Mouse (Mus musculus) heart, postnatal 4 days (tissue): ENCODE data around the gene Rnd1. TPM values are rescaled to one million over a fixed set of nuclear protein-coding genes. Genes with fewer than 3 reads are reported as not detected.

Experiments used
- DNase-seq: peaks from one replicate; pipeline ENCODE4 v3.0.0; 2021
- total RNA-seq, 2 experiments: library from RNA; stranded (reverse); gene quantifications; 2 replicates each; pipeline ENCODE4 v1.2.3; 2021

Gene Rnd1
- 1 to 10 TPM; 1.5 TPM for total RNA-seq

DNA sequence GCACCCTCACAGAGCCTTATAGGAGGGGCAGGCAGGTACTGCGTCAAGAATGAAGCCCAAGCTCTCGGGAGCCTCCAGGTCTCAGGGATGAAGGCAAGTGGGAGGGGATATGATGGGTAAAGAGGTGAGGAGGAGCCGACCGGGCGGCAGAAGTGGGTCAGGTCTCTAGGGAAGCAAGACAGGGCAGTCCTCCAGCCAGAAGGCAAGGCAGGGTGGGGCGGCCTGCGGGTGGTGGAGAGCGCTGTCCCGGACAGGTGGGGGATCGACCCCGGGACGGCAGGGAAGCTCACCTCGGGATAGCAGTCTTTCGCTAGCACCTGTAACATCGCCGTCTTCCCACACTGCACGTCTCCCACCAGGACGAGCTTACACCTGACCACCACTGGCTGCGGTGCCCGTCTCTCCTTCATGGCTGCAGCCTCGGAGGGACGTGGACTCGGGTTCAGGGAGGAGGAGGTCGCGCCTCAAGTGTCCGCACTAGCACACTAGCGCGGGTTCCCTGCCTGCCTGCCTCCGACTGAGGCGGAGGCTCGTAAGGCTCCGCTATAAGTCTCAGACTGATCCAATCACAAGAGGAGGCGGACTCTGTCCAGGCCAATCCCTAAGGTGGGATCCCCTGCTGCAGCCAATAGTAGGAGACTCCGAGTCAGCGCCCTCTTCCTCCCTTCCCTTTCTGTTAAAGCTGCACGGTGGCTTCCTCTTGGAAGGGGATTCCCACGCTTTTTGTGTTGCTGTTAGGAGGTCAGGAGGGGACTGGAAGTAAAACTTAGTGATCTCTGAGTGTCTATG, at the start of gene Rnd1:
Rnd1 (minus strand) TSS at position 522 of the 789 bp plus-strand sequence.
- peak; percentile 82 for DNase-seq

DNA sequence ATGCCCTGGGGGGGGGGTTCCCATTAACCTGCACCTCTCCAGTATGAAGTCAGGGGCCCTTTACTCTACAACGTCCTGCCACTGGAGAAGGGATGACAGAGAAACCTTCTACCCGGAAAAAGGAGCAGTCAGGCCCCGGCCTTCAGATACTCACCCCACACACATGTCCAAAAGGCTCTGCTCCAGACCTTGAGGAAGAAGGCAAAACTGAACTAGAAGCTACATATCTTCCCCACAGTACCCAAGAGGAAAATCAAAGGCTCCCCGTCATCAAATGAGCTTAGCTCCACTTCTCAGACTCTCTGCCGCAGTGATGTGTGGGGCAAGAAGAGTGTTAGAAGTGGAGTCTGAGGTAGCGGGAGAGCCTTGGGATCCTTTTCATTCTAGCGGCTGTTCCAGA, 49.5 kb upstream of the Rnd1 start:
- no peak for DNase-seq

DNA sequence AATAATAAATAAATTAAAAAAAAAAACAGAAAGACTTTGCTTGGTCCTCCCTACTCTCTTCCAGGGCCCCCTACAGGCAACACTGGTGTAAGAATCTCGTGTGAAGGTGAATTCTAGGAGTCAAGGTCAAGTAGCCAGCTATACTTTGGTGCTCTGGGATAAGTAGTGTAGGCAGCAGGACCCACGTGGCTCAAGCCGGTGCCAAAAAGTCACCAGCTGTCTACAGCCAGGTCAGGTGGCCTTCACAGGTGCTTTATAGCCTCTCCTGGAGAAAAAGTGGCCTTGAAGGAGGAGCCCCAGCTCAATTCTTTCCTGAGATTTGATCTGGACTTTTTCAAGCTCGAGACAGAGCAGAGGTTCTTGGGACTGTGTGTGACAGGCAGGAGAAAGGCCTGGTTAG, 48.8 kb upstream of the Rnd1 start:
- no peak for DNase-seq

DNA sequence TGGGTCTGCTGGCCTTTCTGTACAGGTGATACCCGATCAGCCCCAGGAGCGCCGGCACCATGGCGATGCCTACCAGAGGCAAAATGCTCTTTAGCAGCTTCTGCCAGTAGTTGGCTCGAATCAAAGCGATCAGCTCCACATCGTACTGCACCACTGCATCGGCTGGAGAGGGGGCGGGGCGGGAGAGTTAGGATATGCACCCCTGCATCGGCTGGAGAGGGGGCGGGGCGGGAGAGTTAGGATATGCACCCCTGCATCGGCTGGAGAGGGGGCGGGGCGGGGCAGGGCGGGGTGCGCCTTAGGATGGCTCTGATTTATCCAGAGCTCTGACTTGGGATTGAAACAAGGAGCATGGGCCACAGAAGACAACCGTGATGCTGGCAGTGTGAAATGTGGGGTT, 47.2 kb upstream of the Rnd1 start:
- no peak for DNase-seq

DNA sequence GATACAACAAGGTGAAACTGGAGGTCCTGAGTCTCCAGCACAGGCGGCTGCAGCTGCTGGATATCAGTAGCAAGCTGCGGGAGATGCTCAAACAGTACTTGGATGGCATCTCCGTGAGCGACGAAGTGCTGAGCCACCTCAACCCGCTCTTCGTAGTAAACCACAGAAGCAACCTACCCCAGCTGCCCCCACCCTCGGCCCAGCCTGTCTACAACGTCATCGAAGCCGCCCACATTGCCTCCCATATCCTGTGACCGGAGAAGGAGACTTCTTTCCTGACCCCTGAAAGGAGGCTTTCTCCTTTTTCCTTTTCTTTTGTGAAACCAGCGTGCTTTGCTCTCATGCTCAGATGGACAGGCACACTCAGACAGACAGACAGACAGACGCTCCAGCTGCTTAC, 45.6 kb upstream of the Rnd1 start:
- DNase-seq, result peak; percentile 32

DNA sequence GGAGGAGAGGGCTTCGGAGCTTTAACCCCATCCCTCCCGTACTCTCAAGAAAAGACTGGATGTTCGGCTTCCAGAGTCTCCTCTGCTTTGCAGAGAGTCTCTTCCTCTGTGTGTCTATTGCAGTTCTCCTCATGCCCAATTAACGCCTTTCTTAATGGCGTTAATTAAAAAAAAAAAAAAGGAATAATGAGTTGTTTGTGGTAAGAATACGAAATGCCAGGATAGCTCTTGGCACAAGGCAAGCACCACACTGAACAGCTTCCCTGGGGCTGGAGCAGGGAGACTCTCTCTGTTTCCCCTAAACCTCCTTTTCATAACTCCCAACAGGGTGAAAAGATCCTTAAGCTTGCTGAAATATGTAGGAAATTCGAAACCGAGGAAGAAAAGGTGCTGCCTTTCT, 44.9 kb upstream of the Rnd1 start:
- DNase-seq, result no peak

DNA sequence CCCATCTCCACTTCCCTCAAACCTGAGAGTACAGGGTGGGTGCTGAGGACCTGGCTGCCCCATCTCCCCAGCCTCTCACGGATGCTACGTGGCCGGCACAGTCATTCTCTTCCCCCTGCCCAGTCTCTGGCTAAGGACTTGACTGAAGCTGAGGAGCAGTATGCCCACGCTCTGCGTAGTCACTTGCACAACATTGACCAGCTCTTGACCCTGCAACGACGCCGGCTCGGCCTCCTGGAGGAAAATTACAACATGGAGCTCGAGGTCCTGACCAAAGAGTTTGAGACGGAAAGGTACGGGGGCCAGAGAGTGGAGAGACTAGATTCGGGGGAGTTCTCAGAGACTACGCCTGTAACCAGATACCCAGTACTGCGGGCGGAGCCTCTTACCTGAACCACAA, 40.0 kb upstream of the Rnd1 start:
- DNase-seq, result no peak

DNA sequence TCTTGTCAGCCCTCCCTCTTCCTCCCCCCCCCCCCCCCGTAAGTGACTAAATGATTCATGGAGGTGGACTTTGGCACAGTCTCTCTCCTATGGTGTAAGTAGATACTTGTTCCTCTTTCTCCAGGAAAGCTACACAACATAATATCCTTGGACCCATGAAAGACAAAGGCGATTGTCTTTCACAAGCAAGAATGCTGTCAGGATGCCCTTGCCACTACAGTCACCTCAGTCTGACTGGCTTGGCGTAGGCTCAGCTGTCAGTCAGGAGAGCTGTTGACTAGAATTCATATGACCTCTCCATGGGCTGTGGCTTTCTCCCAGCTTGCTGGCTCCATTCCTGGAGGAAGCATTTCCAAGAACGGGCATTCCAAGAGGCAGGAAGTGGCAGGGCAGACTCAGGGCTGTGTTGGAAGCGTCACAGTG, 37.0 kb upstream of the Rnd1 start:
- peak; percentile 58 for DNase-seq

DNA sequence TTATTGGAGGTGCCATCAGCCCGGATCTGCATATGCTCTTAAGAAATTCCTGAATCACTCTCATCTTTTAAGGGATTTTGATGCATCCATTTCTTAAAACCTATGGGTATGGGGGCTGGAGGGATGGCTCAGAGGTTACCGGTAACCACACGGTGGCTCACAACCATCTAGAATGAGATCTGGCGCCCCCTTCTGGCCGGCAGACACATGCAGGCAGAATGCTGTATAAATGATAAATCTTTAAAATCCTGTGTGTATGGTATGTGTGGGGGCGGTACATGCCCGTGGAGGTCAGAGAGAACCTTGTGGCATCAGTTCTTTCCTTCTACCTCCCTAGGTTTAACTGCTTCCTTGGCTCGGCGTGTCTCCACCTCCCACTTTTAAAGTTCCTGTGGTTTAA, 33.2 kb upstream of the Rnd1 start:
- DNase-seq, result peak; percentile 79

DNA sequence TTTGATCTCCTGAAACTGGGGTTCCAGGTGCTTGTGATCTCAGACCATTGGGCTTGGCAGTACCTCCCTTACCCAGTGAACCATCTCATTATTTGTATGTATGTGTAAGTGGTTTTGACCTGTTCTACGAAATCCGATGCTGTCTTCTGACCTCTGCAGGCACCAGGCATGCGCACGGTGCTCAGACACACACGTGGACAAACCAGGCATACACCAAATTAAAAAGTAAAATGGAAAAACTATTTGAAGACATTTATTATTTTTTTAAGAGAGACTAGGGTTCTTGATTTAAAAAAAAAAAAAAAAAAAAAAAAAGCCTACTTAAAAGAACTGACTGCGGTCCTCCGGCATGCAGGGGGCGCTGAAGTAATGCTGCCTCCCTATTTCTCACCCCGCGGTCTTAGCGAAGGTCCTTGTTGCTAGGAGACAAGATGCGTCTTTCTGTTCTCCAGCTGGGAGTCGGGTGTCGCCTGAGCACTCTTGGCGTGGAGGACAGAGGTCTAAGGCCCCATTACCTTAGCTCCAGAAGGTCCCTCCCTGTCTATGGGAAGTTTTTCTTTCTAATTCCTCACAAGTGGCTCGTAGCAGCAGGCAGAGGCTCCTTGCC, 30.6 kb upstream of the Rnd1 start, which contains the start of gene Ccdc65:
Ccdc65 (plus strand) TSS at position 442 of the 607 bp plus-strand sequence.
- peak; percentile 89 for DNase-seq

DNA sequence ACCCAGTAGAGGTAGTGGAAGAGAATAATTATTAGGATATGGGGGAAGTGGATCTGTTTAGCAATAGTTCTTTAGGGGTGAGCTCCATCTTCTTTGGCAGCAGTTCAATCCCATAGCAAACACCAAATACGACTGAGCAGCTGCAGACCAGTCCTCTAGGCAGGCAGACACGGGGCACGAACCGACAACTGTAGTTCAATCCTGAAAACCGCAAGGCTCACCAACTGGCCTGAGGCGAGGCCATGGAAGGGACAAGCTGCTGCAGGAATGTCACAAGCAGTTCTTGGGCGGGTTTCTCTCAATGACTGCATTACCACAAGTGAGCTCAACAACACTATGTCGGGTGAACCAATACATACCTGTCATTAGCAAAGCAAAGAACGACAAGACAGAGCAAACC, 27.1 kb upstream of the Rnd1 start:
- DNase-seq, result no peak

DNA sequence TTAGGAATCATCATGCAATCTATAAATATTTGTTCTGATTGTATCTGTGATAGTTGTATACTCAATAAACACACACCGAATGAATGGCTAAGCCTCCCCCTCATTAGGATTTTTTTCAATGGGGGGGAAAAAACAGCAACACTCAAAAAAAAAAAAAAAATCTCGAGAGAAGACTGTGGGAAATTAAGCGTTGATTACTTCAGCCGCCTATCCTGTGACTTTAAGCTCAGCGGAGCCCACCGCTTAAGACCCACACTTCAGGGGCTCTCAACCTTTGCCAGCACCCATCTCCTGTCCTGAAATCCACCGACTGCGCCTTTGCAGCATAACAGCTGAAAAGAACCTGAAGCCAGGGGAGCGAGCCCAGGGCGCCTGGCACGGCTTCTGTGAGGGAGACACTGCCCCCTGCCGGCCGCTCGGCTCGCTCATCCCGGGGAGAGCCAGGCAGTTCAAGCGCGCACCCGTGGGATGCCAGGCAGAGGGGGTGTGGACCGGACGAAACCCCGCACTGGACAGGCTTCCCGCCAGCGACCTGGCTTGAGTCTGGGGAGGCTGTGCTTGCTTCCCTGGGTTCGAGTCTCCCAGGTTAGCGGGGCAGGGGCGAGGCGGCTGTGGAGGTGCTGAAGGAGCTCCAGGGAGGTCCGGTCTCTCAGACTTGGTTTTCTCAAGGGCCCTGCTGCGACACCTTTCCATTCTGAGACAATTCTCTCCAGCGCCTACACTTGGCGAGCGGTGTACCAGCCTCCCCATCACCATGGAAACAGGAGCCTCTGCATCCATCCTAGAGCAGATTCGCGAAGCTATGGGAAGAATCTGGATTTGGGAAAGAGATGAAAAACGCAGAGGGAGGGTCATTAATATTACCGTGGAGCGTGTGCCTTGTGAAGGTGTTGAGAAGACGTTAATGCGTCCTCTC, 22.2 kb upstream of the Rnd1 start:
- peak; percentile 94 for DNase-seq

DNA sequence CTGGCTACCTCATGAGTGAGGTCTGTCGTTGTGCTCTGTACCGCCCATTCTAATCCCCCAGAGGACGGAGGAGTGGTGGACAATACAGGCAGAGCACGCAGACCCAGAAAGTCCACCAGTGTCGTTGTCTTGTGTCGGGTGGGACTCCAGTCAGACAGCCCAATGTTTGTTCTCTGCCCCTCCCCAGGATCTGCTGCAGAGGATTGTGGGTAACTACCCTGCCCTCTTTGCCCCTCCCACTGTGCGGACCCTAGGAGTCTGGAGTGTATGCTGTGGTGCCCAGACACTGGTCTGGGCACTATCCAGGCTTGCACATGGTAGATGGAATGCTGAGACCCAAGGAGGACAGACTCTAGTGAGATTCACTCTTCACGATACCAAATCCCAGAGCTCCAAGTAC, 19.0 kb upstream of the Rnd1 start:
- no peak for DNase-seq

DNA sequence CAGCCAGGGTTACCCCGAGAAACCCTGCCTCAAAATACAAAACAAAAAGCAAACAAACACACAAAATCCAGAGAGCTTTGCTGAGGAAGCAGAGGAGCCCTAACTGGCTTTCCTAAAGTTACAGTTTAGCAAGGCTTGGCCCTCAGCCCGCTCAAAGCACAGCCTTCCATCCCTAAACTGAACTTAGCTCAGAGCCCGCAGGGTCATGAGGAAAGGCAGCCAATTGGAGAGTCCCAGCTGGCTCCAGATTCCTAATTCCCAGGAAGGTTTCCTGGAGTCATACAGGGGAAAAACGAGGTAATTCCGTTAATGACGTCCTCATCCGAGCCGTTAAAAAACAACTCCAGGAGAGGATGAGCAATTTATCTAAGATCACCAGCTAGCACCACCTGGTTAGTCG, 18.5 kb upstream of the Rnd1 start:
- DNase-seq, result no peak

DNA sequence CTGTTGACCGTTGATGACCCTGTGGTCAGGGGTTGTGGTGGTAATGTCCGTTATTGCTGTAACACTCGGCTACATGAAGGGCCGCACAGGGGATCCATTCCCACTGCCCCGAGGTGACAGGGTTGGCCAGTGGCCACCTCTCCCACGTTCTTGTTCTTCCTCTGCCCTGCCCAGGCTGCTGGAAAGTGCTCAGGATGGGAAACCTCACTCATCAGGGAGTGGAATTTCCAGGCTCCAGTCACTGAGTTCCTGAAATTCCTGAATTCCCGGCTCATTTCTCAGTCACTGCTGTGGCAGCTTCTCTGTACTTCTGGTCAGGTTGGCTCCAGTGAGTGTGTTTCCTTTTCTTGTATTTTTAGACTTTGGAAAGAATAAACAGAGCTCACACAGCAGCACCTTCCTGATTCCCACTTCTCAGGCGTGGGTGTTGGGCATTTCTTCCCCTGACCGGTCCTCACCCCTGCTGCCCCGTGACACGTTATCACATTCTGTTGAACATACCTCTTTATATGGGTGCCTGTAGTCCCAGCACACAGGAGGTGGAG, 15.0 kb upstream of the Rnd1 start:
- DNase-seq, result peak; percentile 70

DNA sequence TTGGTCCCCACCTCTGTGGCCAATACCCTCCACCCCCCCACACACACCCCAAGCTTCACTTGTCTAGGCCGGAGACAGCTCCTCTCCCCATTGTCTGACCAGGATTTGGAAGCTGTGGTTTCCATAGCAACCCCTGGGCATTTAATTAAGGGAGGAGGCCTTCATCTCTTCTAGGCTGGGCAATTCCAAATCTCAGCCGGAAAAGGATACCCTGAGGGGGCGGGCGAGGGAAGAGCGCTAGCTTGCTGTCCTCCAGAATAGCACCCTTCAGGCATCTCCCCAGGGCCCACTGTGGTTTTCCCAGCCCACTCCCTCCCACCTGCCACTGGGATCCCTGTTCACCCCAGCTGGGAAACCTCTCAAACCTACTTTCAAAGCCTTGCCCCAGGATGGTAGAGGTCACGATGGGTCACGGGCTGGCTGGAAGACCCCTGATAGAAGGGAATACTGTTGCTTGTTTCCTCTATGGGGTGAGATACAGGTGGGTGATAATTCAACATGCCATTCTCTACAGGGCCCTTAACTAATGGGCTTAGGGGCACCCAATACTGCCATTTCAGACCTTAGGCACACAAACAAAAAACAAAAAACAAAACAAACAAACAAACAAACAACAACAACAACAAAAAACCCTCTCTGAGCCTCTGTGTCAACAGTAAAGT, 14.4 kb upstream of the Rnd1 start:
- no peak for DNase-seq

DNA sequence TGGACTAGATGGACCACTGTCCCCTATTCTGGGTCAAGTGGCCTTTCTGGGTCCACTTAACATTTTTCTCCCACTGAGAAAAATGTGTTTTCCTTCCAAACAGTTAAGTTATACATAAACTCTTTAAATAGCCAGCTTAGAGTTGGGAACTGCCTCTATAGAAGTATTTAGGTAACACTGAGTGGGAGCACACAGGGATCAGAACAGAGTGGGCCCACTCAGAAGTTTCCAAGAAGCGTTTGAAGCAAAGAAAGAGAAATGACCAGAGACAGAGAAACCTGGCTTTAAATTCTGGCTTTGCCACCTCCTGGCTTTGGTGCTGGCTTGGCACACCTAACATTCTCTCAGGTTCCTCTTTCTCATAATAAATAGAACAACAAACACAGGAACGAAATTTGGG, 12.4 kb upstream of the Rnd1 start:
- DNase-seq, result no peak

DNA sequence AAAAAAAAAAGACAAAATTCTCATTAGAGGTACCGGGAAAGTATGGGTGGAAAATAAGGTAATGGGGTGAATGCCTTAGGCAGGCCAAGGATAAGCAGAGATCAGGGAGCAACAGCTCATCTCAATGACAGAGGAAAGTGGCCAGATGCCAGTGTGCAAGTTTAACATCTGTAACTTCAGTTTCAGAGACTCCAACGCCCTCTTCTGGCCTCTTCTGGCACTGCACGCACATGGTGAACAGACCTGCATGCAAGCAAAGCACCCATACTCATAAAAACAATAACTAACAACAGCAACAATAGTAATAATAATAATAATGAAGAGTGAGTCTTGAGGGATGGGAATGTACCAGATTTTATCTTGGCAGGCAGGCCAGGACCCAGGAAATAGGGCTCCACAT, 8.7 kb upstream of the Rnd1 start:
- peak; percentile 41 for DNase-seq

DNA sequence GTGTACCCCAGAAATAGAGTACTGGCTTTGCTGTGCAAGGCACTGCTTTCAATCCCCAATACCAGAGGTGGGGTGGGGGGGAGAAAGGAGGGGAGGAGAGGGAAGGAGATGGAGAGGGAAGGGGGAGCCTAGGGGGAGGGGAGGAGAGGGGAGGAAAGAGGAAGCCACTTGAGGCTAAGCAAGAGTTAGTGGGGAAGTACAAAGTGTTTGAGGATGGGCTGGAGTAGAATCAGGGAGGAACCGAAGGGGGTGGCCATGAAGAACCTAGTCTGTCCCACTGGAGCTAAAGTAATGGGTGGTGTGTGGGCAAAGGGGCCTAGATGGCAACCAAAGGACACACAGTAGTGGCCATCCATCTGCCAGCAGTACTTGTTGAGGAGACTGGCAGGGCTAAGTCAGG, 6.5 kb upstream of the Rnd1 start:
- no peak for DNase-seq

DNA sequence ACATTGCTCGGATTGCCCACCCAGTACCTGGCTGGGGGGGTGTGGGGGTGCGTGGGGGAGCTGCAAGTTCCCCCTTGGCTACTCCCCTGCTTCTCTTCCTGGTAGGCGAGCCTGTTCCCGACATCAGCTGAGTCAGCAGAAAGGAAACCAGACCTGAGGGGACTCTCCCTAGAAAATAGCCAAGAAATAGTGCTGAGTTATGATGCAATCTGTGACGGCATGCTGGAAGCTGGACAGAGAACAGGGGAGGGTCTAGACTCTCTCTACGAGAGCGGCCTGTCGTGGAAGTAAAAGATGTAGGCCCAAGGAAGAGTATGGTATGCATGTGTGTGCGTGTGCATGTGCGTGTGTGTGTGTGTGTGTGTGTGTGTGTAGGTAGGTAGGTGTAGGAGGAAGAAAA, 5.9 kb upstream of the Rnd1 start:
- no peak for DNase-seq

DNA sequence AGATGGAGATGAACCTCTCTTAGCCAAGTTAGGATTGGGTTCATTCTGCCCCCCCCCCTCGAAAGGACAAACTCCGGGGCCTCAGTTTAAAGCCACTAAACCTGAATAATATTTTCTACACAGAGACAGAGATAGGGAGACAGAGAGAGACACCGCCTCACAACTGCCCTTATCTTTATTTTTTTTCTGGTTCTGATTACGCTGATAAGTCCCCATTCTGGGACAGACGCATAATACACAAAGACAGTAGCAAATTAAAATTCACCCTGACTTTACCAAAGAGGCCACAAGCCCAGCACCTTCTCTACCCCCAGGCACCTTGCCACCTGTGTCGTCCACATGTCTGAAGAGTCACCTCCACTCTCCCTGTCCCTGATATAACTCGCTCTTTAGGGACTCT, 4.4 kb upstream of the Rnd1 start:
- no peak for DNase-seq

DNA sequence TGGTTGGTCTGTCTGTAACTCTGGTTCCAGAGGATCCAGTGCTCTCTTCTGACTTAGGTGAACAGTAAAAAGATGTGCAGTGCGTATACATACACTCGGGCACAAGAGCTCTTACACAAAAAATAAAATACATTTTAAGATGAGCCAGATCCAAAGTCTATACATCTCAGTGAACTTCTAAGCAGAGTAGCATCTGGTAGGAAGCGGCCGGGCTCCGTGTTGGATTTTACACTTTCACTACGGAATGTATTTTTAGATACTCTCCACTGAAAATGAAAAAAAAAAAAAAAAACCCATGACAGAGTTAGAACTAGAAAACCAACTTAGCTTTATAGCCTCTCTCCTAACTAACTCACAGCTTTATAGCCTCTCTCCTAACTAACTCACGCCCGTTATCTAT, 3.4 kb upstream of the Rnd1 start:
- no peak for DNase-seq
